Mouse (Mus musculus) thymus, adult 2 months (tissue): ENCODE data around the gene Cyth1. TPM values are rescaled to one million over a fixed set of nuclear protein-coding genes. Genes with fewer than 3 reads are reported as not detected.

Experiments used
- DNase-seq: peaks from one replicate; pipeline ENCODE4 v3.0.0; 2021
- H3K27ac ChIP-seq: fragments of 200-500 bp; 2 replicates; pipeline ENCODE4 v1.5.1; 2012; ENCODE audit warnings: low read length, control low read depth; ENCODE audit not compliant: control insufficient read depth, insufficient read depth
- H3K27me3 ChIP-seq: fragments of 200-500 bp; 2 replicates; pipeline ENCODE4 v1.6.1; 2012; ENCODE audit warnings: mild to moderate bottlenecking, low read length, moderate library complexity, mixed read lengths; ENCODE audit not compliant: control insufficient read depth, insufficient read depth
- H3K36me3 ChIP-seq: fragments of 200-500 bp; 2 replicates; pipeline ENCODE4 v1.6.1; 2012; ENCODE audit warnings: mild to moderate bottlenecking, low read length, moderate library complexity; ENCODE audit not compliant: control insufficient read depth, insufficient read depth
- H3K4me1 ChIP-seq: fragments of 200-500 bp; replicated peaks from 2 replicates; pipeline ENCODE4 v1.6.1; 2012; ENCODE audit warnings: low read length; ENCODE audit not compliant: control insufficient read depth, insufficient read depth
- H3K4me3 ChIP-seq: fragments of 200-500 bp; 2 replicates; pipeline ENCODE4 v1.5.1; 2012; ENCODE audit warnings: mild to moderate bottlenecking, low read length, control low read depth, moderate library complexity; ENCODE audit not compliant: control insufficient read depth, insufficient read depth
- CTCF ChIP-seq: fragments of 200-500 bp; IDR thresholded peaks from 2 replicates; pipeline ENCODE4 v1.5.1; 2012; ENCODE audit warnings: mild to moderate bottlenecking, control low read depth, low read length, moderate library complexity, borderline replicate concordance; ENCODE audit not compliant: control insufficient read depth, poor library complexity, insufficient read depth; ENCODE audit errors: extremely low read depth
- POLR2A ChIP-seq: fragments of 200-500 bp; IDR thresholded peaks from 2 replicates; pipeline ENCODE4 v1.6.1; 2012; ENCODE audit warnings: mild to moderate bottlenecking, low read length, control low read depth, moderate library complexity; ENCODE audit not compliant: control insufficient read depth, poor library complexity, insufficient read depth; ENCODE audit errors: extremely low read depth
- WGBS: fragments of 180-500 bp; shearing (Covaris S2); methylation state at CpG from one replicate; pipeline ENCODE4 v1.1.7; 2018; 5-methylcytosine and 5-hydroxymethylcytosine counted together
- polyA plus RNA-seq: library from polyadenylated mRNA; depleted of rRNA; stranded (reverse); fragments of >200 nt; gene quantifications from 2 replicates; pipeline ENCODE4 v1.2.3, GENCODE M21; 2012

Cyth1 gene
- polyA plus RNA-seq, 1 experiment: 66.7 TPM

DNA sequence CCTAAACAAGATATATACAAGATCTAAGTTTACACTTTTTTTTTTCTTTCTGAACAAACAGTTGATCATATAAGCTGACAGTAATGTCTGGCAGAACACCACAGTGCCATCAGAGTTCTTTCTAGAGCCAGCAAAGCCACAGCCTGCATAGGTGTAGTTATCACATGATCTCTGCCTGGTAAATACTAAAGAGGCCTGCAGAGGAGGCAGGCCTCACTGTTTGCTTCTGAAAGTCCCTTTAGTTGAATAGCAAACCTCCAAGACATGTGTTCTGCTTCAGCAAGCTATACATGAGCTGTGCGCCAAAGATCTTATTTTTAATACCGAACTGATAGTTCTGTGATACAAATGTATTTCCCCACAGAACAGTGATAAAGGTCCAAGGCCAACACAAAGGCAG, 3.3 kb downstream of the Cyth1 start:
- H3K36me3 ChIP-seq: no peaks in the 10 kb centered on the region
- peaks cover 48% of the 10 kb centered on the region for H3K4me1 ChIP-seq
- no peaks in the 10 kb centered on the region for H3K27me3 ChIP-seq
- TF ChIP-seq POLR2A (no peak), CTCF (no peak)
- no peak for DNase-seq
- WGBS: 55% methylated on average over 2 of the region's 2 CpGs
- peak overlapping the region; percentile 65; the same call in 1 of the 2 replicates for H3K27ac ChIP-seq
- no peak overlapping the region for H3K4me3 ChIP-seq

DNA sequence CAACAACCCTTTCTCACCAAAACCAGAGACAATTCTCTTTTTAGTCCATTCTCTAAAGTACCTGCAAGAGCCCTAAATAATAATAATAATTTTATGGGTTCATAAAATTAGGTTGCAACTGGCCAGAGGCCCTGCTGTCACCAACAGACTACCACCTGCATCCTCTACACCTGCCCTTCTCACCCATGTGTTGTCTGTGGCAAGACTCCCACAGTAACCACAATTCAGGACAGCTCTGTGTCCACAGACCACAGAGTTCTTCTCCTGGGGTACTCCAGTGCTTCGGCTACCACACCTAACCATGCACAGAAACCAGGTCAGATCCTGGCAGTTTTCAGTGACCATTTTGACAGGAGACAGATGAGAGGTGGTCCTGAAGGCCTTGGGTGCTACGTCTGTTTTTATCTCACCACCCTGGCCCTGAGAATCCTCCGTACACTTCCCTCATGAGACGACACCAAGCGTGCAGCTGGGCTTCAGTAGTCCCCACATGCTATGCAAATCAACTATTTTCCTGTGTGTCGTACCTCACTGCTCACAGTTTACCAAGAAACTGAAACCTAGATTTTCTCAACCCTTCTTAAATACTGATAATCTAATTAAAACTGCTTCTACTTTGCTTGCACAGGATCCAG, 4.6 kb downstream of the Cyth1 start:
- no peak overlapping the region for H3K4me3 ChIP-seq
- TF ChIP-seq CTCF: no peak
- no peak for TF ChIP-seq POLR2A
- peak overlapping the region; percentile 87 for H3K27ac ChIP-seq
- 6% methylated on average over 6 of the region's 6 CpGs for WGBS
- no peaks in the 10 kb centered on the region for H3K27me3 ChIP-seq
- H3K36me3 ChIP-seq: no peaks in the 10 kb centered on the region
- peak; percentile 43 for DNase-seq
- H3K4me1 ChIP-seq: peaks cover 55% of the 10 kb centered on the region

DNA sequence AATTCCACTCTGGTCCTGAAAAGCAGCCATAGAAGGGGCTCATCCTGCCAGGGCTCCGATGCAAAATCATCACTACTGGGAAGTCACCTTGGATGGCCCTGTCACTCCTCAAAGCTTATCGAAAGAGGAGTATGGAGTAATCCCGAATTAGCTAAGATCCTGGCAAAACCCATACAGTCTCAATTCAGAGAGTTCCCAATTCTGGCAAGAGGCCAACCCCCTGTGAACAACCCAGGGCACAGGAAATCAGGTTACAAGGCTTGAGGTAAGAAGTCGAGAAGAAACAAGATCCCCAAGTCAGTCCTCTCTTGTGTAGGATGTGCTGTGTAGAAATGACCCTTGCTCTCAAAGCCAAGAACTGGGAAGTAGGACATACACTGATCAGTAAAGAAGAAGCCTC, 5.9 kb downstream of the Cyth1 start:
- TF ChIP-seq CTCF (no peak), POLR2A (no peak)
- Histone ChIP-seq H3K36me3 (no peaks in the 10 kb centered on the region), H3K4me1 (peaks cover 65% of the 10 kb centered on the region), H3K27ac (peak overlapping the region; percentile 50), H3K27me3 (no peaks in the 10 kb centered on the region), H3K4me3 (no peak overlapping the region)
- no peak for DNase-seq
- 57% methylated on average over 4 of the region's 4 CpGs for WGBS

DNA sequence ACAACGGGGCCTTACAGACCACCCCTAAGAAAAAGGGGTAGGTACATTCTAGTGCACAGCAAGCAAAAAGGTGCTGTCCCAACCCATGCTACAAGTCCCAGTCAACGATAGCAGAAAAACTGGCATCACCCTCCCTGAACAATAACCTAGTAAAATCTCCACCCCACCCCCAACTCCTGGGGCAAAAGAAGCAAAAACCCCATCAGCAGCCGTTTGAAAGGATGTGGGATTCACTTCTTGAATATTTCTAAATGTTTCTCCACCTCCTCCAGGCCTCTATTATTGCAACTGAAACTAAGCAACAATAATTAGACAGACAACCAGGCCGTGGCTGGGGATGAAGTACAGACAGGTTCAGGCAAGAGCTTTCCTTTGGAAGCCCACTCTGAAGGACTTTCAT, 8.0 kb downstream of the Cyth1 start:
- H3K27me3 ChIP-seq: no peaks in the 10 kb centered on the region
- peak overlapping the region; percentile 20; the same call in 1 of the 2 replicates for H3K27ac ChIP-seq
- H3K4me1 ChIP-seq: peaks cover 60% of the 10 kb centered on the region
- H3K36me3 ChIP-seq: no peaks in the 10 kb centered on the region
- 18% methylated on average over 4 of the region's 4 CpGs for WGBS
- TF ChIP-seq POLR2A: no peak
- TF ChIP-seq CTCF: no peak
- H3K4me3 ChIP-seq: no peak overlapping the region
- DNase-seq: no peak

DNA sequence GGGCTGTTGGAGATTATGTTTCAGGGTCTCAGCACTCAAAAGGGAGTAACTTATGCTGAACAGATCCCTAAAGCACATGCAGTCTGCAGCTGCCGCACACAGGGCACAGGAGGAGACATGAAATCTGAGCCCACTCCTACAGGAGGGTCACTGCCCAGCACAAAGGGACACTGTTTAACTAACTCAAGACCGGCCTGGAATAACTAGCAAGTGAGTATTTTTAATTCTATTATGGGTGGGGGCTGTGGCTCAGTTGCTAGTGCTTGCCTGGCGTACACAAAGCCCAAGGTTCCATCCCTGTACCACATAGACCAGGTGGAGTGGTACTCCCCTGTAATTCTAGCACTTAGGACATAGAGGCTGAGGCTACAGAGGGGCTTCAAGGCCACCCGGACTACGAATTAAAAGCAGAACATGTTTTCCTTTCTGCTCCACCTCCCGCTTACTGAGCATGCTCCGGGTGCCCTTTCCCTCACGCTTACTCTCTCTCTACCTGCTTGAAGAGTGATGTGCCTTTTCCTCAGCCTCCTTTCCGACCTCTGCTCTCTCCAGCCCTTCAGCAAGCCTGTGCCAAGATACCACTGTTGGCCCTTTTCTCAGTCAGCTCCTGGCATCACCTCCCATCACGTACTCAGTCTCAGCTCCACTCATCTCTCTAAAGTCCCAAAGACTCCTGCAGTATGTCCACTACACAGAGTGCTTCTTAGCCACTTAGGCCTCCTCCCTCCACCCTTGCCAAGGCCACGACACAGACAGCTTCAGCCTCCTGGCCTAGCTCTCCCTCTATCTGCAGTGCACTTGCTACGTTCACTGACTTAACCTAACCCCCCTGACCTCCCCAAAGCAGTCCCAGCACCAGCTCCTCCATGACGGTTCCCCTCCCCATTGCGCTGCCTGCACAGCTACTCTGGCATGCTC, 8.9 kb downstream of the Cyth1 start:
- H3K36me3 ChIP-seq: no peaks in the 10 kb centered on the region
- no peaks in the 10 kb centered on the region for H3K27me3 ChIP-seq
- no peak overlapping the region for H3K4me3 ChIP-seq
- no peak for TF ChIP-seq CTCF
- TF ChIP-seq POLR2A: no peak
- 81% methylated on average over 14 of the region's 14 CpGs for WGBS
- H3K27ac ChIP-seq: peak overlapping the region; percentile 20
- DNase-seq: no peak
- H3K4me1 ChIP-seq: peaks cover 65% of the 10 kb centered on the region

DNA sequence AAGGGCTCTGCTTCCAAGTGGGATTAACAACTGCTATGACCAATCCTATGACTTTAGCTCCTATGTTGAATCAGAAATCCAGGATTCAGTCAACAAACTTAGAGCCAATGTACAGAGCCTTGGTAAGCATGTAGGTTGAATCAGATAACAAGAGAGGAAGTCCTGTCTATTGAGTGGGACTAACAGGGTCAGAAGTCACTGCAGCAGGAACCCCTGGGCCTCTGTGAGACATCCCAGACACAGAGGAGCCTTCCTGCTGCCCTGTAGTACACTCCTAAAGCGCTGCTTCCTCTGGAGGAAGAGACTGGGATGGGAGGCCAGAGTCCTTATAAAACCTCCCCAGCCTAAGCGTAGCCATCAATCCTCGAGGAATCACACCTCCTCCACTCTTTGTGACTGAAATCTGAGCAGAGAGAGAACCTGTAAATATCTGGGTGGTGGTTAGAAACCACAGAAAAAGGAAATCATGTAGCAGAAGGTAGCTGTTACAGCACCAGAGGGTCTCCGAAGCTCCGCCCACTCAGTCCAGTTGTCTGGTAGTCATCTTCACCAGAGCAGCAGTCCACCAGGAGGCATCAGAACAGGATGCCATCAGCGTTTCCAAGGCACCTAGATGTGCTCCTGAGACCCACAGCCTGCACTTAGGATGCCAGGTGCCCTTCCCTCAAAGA, 11.7 kb downstream of the Cyth1 start:
- TF ChIP-seq CTCF (no peak), POLR2A (no peak)
- Histone ChIP-seq H3K27ac (peak overlapping the region; percentile 53), H3K4me3 (no peak overlapping the region), H3K4me1 (peaks cover 64% of the 10 kb centered on the region), H3K36me3 (no peaks in the 10 kb centered on the region), H3K27me3 (no peaks in the 10 kb centered on the region)
- 8% methylated on average over 6 of the region's 6 CpGs for WGBS
- no peak for DNase-seq
